Comparison of ENCODE assay signal across 10 mouse cellular contexts in genomic region chr8:20378353-20378752, GRCm38 (mm10). TPM values are rescaled to one million over a fixed set of nuclear protein-coding genes. Genes with fewer than 3 reads are reported as not detected.
DNase-seq lines count a peak whose midpoint lies in the region; TF ChIP-seq lines count a peak whose summit lies in the region.
"Not testable (repeated sequence)": the region's sequence is repeated elsewhere in the genome, so short reads cannot be mapped to it uniquely, and the experiment has no call there.
"Had no signal": no experiment of that assay in that cellular context is flagged by ENCODE, and none has a peak within 500 bp of the region (broad histone marks: within the 10 kb centered on the region; RNA-seq: fewer than 3 reads in every experiment).

No protein-coding gene starts in this region.

- not testable (repeated sequence) for H3K4me3 ChIP-seq in left cerebral cortex, adult 2 months

- TF ChIP-seq CTCF in left cerebral cortex, adult 2 months (IDR thresholded peaks at IDR 0.05) = not testable (repeated sequence)

- intact Hi-C loops in gastrocnemius, postnatal 36 days (cut with DNase I); left cerebral cortex, adult 2 months (cut with DNase I): not testable (repeated sequence)

- DNase-seq in adrenal gland, adult (ENCODE audit: inconsistent age in 2 of 2, low spot score in 1 of 2) = peak; percentile 48 to 74
- DNase-seq in cerebellum, postnatal 14 days = peak; percentile 7 to 8
- DNase-seq in gastrocnemius, postnatal 36 days = peak; percentile 13 to 68
- peak; percentile 48 for DNase-seq in kidney, adult 18-20 months
- DNase-seq in left cerebral cortex, adult 2 months (ENCODE audit: extremely low spot score in 1 of 2, low spot score in 2 of 2) = peak; percentile 65 to 70
- DNase-seq in ovary, adult 18-20 months (ENCODE audit: low spot score) = peak; percentile 52
- DNase-seq in spleen, postnatal 14 days (ENCODE audit: low spot score in 2 of 2) = peak; percentile 34 to 52
- DNase-seq in urinary bladder, adult 18-20 months (ENCODE audit: low spot score in 2 of 2) = peak; percentile 21 to 50

- not testable (repeated sequence) for H3K27ac ChIP-seq in left cerebral cortex, adult 2 months

RNA-seq across cellular contexts. Expression of gene Gm15319, which starts 15.3 kb away (rescaled TPM):
- under 1 TPM; 0.17 to 0.48 TPM for total RNA-seq in gastrocnemius, postnatal 36 days (2021)
- total RNA-seq in left cerebral cortex, adult 2 months (2021) = 1 to 10 TPM; 2.5 to 2.9 TPM
- total RNA-seq: ES-E14; megakaryocyte, adult 5-6 weeks had no signal

Comparison
In these comparisons a context has a peak if more than half of its experiments do, and no peak if none do; other contexts are left out.
1. DNase-seq: peak in every context shown above with its lines; median percentile 68 in left cerebral cortex, adult 2 months; 61 in adrenal gland, adult; 52 in ovary, adult 18-20 months; 48 in kidney, adult 18-20 months; 43 in spleen, postnatal 14 days; 40 in gastrocnemius, postnatal 36 days; 36 in urinary bladder, adult 18-20 months; 8 in cerebellum, postnatal 14 days.